Mouse (Mus musculus) bone marrow macrophage, adult 2 months (primary cell): ENCODE measurements around the gene Rbck1. TPM values are rescaled to one million over a fixed set of nuclear protein-coding genes. Genes with fewer than 3 reads are reported as not detected.

ENCODE experiments used
- H3K27ac ChIP-seq: 2 replicates; pipeline ENCODE4 v1.5.1; 2012; ENCODE audit warnings: low read depth, low read length; ENCODE audit not compliant: insufficient read depth
- H3K4me1 ChIP-seq: 2 replicates; pipeline ENCODE4 v1.6.1; 2012; ENCODE audit warnings: low read length; ENCODE audit not compliant: control insufficient read depth, insufficient read depth
- H3K4me3 ChIP-seq: 2 replicates; pipeline ENCODE4 v1.5.1; 2012; ENCODE audit warnings: mild to moderate bottlenecking, low read length, moderate library complexity; ENCODE audit not compliant: insufficient read depth
- CTCF ChIP-seq: IDR thresholded peaks from 2 replicates; pipeline ENCODE4 v1.5.1; 2012; ENCODE audit warnings: low read depth, mild to moderate bottlenecking, low read length, moderate library complexity
- POLR2A ChIP-seq: IDR thresholded peaks from 2 replicates; pipeline ENCODE4 v1.6.1; 2012; ENCODE audit warnings: mild to moderate bottlenecking, low read depth, low read length, borderline replicate concordance
- polyA plus RNA-seq: library from polyadenylated mRNA; stranded (reverse); fragments of >200 nt; gene quantifications from 2 replicates; pipeline ENCODE4 v1.2.4, GENCODE M21; 2012; ENCODE audit not compliant: missing spikeins, insufficient read depth, insufficient read length

The Rbck1 gene
- polyA plus RNA-seq, 1 experiment = 57.2 TPM

DNA sequence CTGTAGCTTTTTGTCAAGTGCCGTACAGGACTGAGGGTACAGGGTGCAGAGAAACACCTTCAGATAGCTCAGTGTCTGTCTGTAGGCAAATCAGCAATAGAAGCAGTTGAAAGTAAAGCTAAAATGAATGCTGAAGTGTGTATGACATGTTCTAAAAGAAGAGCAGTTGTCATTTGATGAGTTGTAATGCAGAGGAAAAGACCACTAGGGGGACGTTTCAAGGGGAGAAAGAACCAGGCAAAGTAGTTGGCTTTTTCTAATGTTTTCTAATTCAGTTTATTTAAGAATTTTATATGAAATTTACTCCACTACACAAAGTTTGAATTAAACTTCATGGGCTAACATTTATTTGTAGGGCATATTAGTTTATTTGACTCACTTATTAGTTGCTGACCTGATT is 58.8 kb downstream of the Rbck1 start:
- no peaks in the 10 kb centered on the region for H3K4me1 ChIP-seq
- TF ChIP-seq POLR2A (no peak), CTCF (no peak)
- H3K27ac ChIP-seq = no peak overlapping the region
- no peak overlapping the region for H3K4me3 ChIP-seq

Other genes with a start within 250 kb of the Rbck1 start
- 50.2 and 54.5 TPM in 2 replicates for gene Srxn1, start 227.1 kb downstream of the Rbck1 start, polyA plus RNA-seq
- not detected in 2 replicates for gene Tcf15, start 189.1 kb downstream of the Rbck1 start, polyA plus RNA-seq
- 73.6 and 75.1 TPM in 2 replicates for gene Csnk2a1, start 105.8 kb downstream of the Rbck1 start, polyA plus RNA-seq
- 60.1 and 63.6 TPM in 2 replicates for gene Tbc1d20, start 38.8 kb downstream of the Rbck1 start, polyA plus RNA-seq
- 1.5 and 1.9 TPM in 2 replicates for gene Trib3, start 11.4 kb upstream of the Rbck1 start, polyA plus RNA-seq
- gene Nrsn2, start 44.0 kb upstream of the Rbck1 start, polyA plus RNA-seq = not detected in 2 replicates
- gene Sox12, start 65.4 kb upstream of the Rbck1 start, polyA plus RNA-seq = 0.44 and 0.51 TPM in 2 replicates
- gene Zcchc3, start 82.4 kb upstream of the Rbck1 start, polyA plus RNA-seq = 2.0 and 2.3 TPM in 2 replicates
- not detected in 2 replicates for gene 6820408C15Rik, start 82.9 kb upstream of the Rbck1 start, polyA plus RNA-seq
- not detected in 2 replicates for gene Defb23, start 132.0 kb upstream of the Rbck1 start, polyA plus RNA-seq
- gene Defb20, start 144.4 kb upstream of the Rbck1 start, polyA plus RNA-seq = not detected in 2 replicates
- not detected in 2 replicates for gene Defb22, start 157.5 kb upstream of the Rbck1 start, polyA plus RNA-seq
- not detected in 2 replicates for gene Defb26, start 179.0 kb upstream of the Rbck1 start, polyA plus RNA-seq
- gene Defb28, start 185.6 kb upstream of the Rbck1 start, polyA plus RNA-seq = not detected in 2 replicates
- not detected in 2 replicates for gene Defb29, start 207.4 kb upstream of the Rbck1 start, polyA plus RNA-seq
- gene Gm17416, start 236.7 kb upstream of the Rbck1 start, polyA plus RNA-seq = not detected in 2 replicates
- not detected in 2 replicates for gene Defb21, start 240.1 kb upstream of the Rbck1 start, polyA plus RNA-seq
- not detected in 2 replicates for gene Defb19, start 247.7 kb upstream of the Rbck1 start, polyA plus RNA-seq